Mouse (Mus musculus) heart, embryonic 10.5 days (tissue): ENCODE data around the gene Vezf1. TPM values are rescaled to one million over a fixed set of nuclear protein-coding genes. Genes with fewer than 3 reads are reported as not detected.

ENCODE experiments used
- DNase-seq: peaks from one replicate; pipeline ENCODE4 v3.0.0-alpha.2; 2017; ENCODE audit warnings: low spot score
- H3K27ac ChIP-seq: fragments of 300-500 bp; sonication (generic); 2 replicates; pipeline ENCODE4 v1.5.1; 2016; ENCODE audit warnings: mild to moderate bottlenecking
- H3K27me3 ChIP-seq: fragments of 300-500 bp; sonication (generic); 2 replicates; pipeline ENCODE4 v1.6.1; 2016; ENCODE audit warnings: mild to moderate bottlenecking; ENCODE audit not compliant: poor library complexity, insufficient read depth, severe bottlenecking
- H3K36me3 ChIP-seq: fragments of 300-500 bp; sonication (generic); 2 replicates; pipeline ENCODE4 v1.6.1; 2016; ENCODE audit warnings: mild to moderate bottlenecking, moderate library complexity
- H3K4me1 ChIP-seq: fragments of 300-500 bp; sonication (generic); 2 replicates; pipeline ENCODE4 v1.6.1; 2016; ENCODE audit warnings: mild to moderate bottlenecking
- H3K4me3 ChIP-seq: fragments of 300-500 bp; sonication (generic); 2 replicates; pipeline ENCODE4 v1.5.1; 2016; ENCODE audit warnings: mild to moderate bottlenecking, moderate library complexity
- H3K9me3 ChIP-seq: fragments of 300-500 bp; sonication (generic); 2 replicates; pipeline ENCODE4 v1.6.1; 2016; ENCODE audit warnings: mild to moderate bottlenecking, moderate library complexity
- WGBS: fragments of 180-500 bp; shearing (Covaris S2); methylation state at CpG from one replicate; pipeline ENCODE4 v1.1.7; 2016; 5-methylcytosine and 5-hydroxymethylcytosine counted together
- polyA plus RNA-seq: library from polyadenylated mRNA; unstranded; fragments of >200 nt; fragmentation: Nextera tagmentation; extraction: Ambion mirVana; gene quantifications from 2 replicates; pipeline ENCODE4 v1.2.1, GENCODE M21; 2016

The Vezf1 gene
- polyA plus RNA-seq, 1 experiment from 2014 or later: 34.1 TPM

DNA sequence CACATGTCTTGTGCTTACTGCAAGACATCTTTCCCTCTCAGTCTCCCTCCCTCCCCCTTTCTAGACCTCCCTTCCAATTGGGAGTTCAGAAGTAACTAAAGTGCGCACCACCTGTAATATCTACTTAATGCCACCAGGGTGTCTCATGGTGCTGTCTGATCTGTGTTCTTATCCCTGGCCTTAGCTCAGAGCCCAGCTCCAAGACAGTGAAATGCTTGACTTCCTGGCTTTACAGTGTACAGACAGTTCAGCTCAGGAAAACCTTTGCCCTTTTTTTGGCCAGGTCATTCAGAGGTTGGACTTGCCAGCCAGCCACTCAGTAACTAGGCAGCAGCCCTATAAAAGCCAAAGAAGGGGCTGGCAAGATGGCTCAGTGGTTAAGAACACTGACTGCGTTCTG lies 8.9 kb upstream of the Vezf1 start:
- Histone ChIP-seq H3K4me3 (no peak overlapping the region), H3K4me1 (no peaks in the 10 kb centered on the region), H3K9me3 (no peaks in the 10 kb centered on the region), H3K36me3 (no peaks in the 10 kb centered on the region), H3K27me3 (no peaks in the 10 kb centered on the region), H3K27ac (no peak overlapping the region)
- 46% methylated on average over 2 of the region's 2 CpGs for WGBS
- no peak for DNase-seq

DNA sequence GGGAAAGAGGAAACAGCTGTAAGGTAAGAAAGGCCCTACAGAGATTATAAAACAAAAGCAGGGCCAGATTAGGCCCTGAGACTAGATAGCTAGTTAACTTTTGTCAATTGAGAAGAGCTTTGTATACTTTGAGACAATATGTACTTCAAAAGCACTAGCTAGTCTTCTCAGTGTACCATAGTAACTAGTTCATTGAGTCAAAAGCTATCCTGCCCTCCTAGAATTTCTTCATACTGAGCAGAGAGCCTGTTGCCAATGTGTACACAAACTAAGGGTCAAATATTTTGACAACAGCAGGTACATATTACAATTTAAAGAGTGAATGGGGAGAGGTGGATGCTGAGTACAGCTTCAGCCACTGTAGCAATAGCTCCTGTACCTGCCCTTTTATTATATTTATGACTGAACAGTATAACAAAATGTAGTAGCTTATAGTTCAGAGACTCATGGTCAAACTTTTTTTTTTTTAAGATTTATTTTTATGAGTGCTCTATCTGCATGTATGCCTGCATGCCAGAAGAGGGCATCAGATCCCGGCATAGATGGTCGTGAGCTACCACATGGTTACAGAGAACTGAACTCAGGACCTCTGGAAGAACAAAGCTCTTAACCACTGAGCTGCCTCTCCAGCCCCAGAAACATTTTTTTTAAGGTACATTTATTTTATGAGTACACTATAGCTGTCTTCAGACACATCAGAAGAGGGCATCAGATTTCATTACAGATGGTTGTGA lies 6.0 kb upstream of the Vezf1 start:
- 76% methylated on average over 2 of the region's 2 CpGs for WGBS
- H3K27me3 ChIP-seq: no peaks in the 10 kb centered on the region
- 0 out of 2 replicates have a peak, but pooled peaks cover under 1% of the 10 kb centered on the region for H3K4me1 ChIP-seq
- no peak overlapping the region for H3K27ac ChIP-seq
- DNase-seq: no peak
- H3K36me3 ChIP-seq: no peaks in the 10 kb centered on the region
- no peak overlapping the region for H3K4me3 ChIP-seq
- no peaks in the 10 kb centered on the region for H3K9me3 ChIP-seq

DNA sequence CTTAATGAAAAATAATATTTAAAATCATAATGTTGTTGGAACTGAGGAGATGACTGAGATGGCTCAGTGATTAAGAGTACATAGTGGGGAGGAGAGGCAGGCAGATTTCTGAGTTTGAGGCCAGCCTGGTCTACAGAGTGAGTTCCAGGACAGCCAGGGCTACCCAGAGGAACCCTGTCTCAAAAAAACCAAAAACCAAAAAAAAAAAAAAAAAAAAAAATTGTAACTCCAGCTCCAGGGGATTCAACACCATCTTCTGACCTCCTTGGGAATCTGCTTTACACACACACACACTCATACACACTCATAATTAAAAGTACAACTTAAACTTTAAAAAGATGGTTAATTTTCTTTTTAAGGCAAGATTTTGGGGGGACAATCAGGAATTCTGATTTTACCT lies 2.3 kb upstream of the Vezf1 start:
- H3K36me3 ChIP-seq: no peaks in the 10 kb centered on the region
- no peaks in the 10 kb centered on the region for H3K27me3 ChIP-seq
- H3K9me3 ChIP-seq: no peaks in the 10 kb centered on the region
- DNase-seq: no peak
- no peak overlapping the region for H3K27ac ChIP-seq
- no peak overlapping the region for H3K4me3 ChIP-seq
- peaks cover 15% of the 10 kb centered on the region for H3K4me1 ChIP-seq

DNA sequence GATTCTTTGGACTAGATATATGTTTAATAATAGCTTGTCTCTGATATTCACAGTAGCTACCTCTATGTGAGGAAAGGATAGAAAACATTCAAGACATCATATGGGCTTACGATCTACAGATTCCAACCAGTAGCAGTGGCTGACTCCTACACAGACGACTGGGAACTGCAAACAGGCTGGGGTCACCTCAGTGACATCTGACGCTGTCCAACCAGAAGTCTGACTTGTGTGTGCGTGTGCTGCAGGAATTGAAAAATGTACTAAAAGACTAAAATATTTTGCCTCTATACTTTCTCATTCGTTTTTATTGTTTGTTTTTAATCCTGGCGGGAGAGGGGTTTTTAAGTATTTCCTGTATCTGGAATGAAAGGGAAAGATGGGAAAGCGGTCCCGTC lies 891 bp upstream of the Vezf1 start:
- no peaks in the 10 kb centered on the region for H3K27me3 ChIP-seq
- no peaks in the 10 kb centered on the region for H3K36me3 ChIP-seq
- H3K4me3 ChIP-seq: peak overlapping the region; percentile 97
- WGBS: 2% methylated on average over 8 of the region's 8 CpGs
- DNase-seq: no peak
- no peaks in the 10 kb centered on the region for H3K9me3 ChIP-seq
- H3K4me1 ChIP-seq: peaks cover 29% of the 10 kb centered on the region
- peak overlapping the region; percentile 99 for H3K27ac ChIP-seq

DNA sequence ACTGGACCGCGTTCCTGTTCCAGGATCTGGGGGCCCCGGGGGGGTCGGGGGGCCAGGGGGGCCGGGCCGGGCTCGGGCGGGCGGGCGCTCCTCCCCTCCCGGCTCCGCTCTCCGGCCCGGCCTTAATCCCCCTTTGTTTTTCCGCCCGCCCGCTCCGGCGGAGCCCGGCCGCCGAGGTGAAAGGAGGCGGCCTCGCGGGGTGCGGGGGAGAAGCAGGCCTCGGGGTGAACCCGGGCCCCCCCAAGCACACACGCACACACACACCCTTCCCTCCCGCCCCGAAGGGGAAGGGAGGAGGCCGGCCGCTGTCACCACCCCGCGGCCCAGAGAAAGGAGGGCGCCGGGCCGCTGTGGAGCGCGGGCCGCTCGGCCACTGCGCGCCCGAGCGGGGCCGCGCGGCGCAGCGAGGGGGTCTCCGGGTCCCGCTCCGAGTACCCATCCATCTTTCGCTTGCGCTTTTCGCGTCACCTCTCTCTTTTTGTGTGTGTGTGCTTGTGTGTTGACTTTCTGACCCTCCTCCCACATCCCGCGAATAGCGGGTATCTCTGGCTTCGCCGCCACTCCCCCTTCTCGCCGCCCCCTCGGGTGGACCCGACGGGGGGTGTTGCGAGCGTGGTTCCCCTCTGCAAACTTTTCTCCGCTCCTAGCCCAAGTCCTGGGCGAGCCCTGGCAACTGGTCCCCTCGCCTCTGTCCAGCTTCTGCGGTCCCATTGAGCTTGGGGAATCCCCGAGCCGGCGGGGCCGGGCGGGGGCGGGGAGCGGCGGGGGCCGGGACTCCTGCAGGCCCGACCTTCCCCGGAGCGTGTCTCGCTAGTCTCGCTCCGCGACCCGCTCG lies 549 bp downstream of the Vezf1 start:
- H3K27me3 ChIP-seq: no peaks in the 10 kb centered on the region
- H3K4me3 ChIP-seq: peak overlapping the region; percentile 97
- H3K36me3 ChIP-seq: peaks cover 9% of the 10 kb centered on the region
- H3K9me3 ChIP-seq: no peaks in the 10 kb centered on the region
- H3K4me1 ChIP-seq: peaks cover 43% of the 10 kb centered on the region
- under 1% methylated on average over 87 of the region's 92 CpGs for WGBS
- DNase-seq: peak; percentile 83
- peak overlapping the region; percentile 99 for H3K27ac ChIP-seq

DNA sequence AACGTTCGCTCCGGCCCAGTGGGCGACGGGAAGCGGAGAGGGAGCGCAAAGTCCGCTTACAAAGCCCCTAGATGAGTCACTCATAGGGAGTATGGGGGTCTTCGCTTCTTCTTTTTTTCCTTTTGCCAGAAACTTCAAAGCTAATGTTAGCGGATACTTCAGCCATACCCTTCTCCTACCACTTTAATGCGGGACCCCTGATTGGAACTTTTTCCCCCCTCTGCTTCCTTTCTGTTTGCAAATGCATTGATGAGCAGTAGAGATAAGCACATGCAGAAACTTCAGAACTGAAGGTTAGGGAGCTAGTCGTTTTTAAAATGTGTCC lies 1.1 kb downstream of the Vezf1 start:
- H3K27ac ChIP-seq: peak overlapping the region; percentile 99

DNA sequence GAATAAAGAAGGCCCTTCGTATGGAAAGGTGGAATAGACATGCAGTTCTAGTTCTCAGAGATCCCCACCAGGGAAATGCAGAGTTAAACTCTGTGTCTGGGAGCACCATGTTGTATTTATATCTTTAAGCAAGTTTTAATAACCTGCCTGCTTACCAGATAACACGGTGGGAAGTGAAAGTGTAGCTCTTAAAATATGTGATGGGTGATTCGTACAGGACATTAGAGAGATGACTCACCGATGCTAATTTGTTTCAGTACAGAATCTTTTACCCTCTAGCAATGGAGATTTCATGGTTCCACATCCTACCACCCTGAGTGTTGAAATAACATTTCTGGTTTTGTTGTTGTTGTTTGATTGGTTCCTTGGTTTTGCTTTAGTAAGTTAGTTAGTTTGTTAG lies 2.3 kb downstream of the Vezf1 start:
- no peaks in the 10 kb centered on the region for H3K9me3 ChIP-seq
- no peak overlapping the region for H3K27ac ChIP-seq
- peaks cover 26% of the 10 kb centered on the region for H3K36me3 ChIP-seq
- peak overlapping the region; percentile 97; the same call in 1 of the 2 replicates for H3K4me3 ChIP-seq
- no peak for DNase-seq
- H3K4me1 ChIP-seq: peaks cover 44% of the 10 kb centered on the region
- H3K27me3 ChIP-seq: no peaks in the 10 kb centered on the region
- WGBS: 46% methylated on average over 4 of the region's 4 CpGs

More for the DNA sequence above, 1.1 kb downstream of the Vezf1 start:
- H3K4me1 ChIP-seq: peaks cover 44% of the 10 kb centered on the region
- H3K4me3 ChIP-seq: peak overlapping the region; percentile 97
- H3K27me3 ChIP-seq: no peaks in the 10 kb centered on the region
- WGBS: 0% methylated on average over 12 of the region's 12 CpGs
- no peaks in the 10 kb centered on the region for H3K9me3 ChIP-seq
- no peak for DNase-seq
- H3K36me3 ChIP-seq: peaks cover 15% of the 10 kb centered on the region

DNA sequence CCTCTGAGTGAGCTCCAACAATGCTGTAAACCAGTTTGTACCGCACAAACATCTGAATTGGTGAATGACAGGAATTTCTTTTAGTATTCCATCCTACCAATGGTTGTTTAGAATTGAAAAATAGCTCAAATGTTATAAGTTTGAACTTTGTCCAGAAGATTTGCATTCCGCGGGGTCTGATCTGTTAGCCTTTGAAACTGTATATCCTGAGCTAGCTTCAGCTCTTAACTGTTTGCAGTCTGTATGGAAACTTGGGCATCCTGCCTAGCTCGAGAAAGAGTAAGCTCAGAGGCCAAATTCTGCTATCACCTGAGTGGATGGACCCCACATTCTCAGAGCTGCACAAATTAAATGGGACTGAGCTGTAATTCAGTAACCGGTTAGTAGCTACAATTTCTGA lies 3.0 kb downstream of the Vezf1 start:
- Histone ChIP-seq H3K36me3 (peaks cover 27% of the 10 kb centered on the region), H3K27me3 (no peaks in the 10 kb centered on the region), H3K4me3 (no peak overlapping the region), H3K4me1 (peaks cover 44% of the 10 kb centered on the region), H3K9me3 (no peaks in the 10 kb centered on the region), H3K27ac (no peak overlapping the region)
- 75% methylated on average over 5 of the region's 5 CpGs for WGBS
- DNase-seq: no peak

DNA sequence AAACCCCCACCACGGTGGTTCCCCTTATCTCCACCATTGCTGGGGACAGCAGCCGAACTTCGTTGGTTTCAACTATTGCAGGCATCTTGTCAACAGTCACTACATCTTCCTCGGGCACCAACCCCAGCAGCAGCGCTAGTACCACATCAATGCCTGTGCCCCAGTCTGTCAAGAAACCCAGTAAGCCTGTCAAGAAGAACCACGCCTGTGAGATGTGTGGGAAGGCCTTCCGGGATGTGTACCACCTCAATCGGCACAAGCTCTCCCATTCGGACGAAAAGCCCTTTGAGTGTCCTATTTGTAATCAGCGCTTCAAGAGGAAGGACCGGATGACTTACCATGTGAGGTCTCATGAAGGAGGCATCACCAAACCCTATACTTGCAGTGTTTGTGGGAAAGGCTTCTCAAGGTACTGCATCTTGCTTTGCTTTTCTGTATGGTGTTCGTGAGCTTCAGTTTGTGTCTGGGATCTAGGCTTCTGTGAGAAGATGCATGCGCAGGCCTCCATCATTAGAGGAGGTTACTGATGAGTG lies 5.3 kb downstream of the Vezf1 start:
- no peak overlapping the region for H3K27ac ChIP-seq
- WGBS: 68% methylated on average over 14 of the region's 14 CpGs
- H3K27me3 ChIP-seq: no peaks in the 10 kb centered on the region
- no peak overlapping the region for H3K4me3 ChIP-seq
- no peak for DNase-seq
- peaks cover 41% of the 10 kb centered on the region for H3K4me1 ChIP-seq
- H3K9me3 ChIP-seq: no peaks in the 10 kb centered on the region
- peaks cover 50% of the 10 kb centered on the region for H3K36me3 ChIP-seq

DNA sequence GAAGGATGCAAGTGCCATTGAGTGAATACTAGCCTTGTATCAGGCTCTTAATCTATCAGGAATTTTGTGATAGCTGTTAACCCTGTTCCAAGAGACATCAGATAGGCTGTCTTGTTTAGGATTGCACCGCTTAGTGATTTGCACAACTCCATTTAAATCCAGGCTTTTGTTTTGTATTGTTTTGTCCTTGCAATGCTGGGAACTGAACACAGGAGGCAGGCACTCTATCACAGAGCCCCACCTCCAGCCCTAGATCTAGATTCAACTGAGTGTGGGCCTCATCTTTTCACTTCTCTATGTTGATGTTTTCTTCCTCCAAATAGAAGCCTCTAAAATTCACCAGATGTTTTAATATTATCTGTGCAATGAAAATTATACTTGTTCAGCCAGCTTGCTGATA lies 7.6 kb downstream of the Vezf1 start:
- Histone ChIP-seq H3K4me3 (no peak overlapping the region), H3K27ac (no peak overlapping the region), H3K27me3 (no peaks in the 10 kb centered on the region), H3K36me3 (peaks cover 72% of the 10 kb centered on the region), H3K4me1 (peaks cover 29% of the 10 kb centered on the region), H3K9me3 (no peaks in the 10 kb centered on the region)
- 77% methylated on average over 1 of the region's 1 CpGs for WGBS
- DNase-seq: no peak

DNA sequence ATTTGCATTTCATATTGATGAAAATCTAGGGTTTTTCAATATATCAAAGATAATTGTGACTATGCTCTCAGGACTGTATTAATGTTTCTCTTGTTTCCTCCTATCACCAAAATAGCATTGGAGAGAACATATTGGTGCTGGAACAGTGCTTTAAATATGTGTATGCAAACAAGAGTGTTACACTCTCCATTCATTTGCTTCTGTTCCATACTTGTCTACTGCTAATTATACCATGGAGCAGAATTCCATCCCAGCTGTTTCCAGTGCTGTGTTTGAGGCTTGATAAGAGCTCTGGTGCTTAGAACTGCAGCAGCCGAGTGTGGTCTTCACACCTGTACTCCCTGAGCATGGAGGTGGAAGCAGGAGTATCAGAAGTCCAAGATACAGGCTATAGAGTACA lies 8.3 kb downstream of the Vezf1 start:
- Histone ChIP-seq H3K27me3 (no peaks in the 10 kb centered on the region), H3K4me1 (peaks cover 22% of the 10 kb centered on the region), H3K36me3 (peaks cover 79% of the 10 kb centered on the region), H3K9me3 (no peaks in the 10 kb centered on the region), H3K4me3 (no peak overlapping the region), H3K27ac (no peak overlapping the region)
- WGBS: 34% methylated on average over 1 of the region's 1 CpGs
- DNase-seq: no peak

DNA sequence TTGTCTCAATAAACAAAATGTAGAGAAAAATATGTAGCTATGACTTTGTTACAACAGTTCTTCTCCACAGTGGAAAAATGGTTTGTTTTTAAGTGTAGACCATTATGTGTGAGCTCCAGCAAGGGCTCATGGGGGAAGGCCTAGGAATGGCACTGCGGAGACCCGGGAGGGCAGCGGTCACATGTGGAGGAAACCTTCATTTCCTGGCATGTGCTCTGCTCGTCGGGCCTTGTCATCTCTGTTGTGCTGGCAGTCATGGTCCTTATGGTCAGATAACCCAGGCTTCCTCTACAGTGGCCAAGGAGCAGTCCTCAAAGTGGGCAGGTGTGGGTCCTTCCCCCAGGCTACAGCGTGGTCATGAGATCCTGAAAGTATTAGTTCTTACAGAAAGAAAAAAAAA lies 15.6 kb downstream of the Vezf1 start:
- no peak overlapping the region for H3K27ac ChIP-seq
- WGBS: 72% methylated on average over 6 of the region's 6 CpGs
- peaks cover 19% of the 10 kb centered on the region for H3K4me1 ChIP-seq
- H3K9me3 ChIP-seq: no peaks in the 10 kb centered on the region
- no peaks in the 10 kb centered on the region for H3K27me3 ChIP-seq
- DNase-seq: no peak
- no peak overlapping the region for H3K4me3 ChIP-seq
- peaks cover 56% of the 10 kb centered on the region for H3K36me3 ChIP-seq
